Mouse (Mus musculus): Measurements from ENCODE around the gene Parp16. TPM values are rescaled to one million over a fixed set of nuclear protein-coding genes. Genes with fewer than 3 reads are reported as not detected.
A peak's percentile ranks its signal among the peaks of the same experiment; 100 is the strongest.

Gene Parp16
- total RNA-seq, 1 experiment: 4.9 TPM

GRCm38 (mm10) chr9:65191389-65191754, 3.8 kb upstream of the Parp16 start:
- TF ChIP-seq ZNF384 (IDR thresholded peaks at IDR 0.05; ENCODE audit: low read depth, low read length) (no peak), MAFK (IDR thresholded peaks at IDR 0.05; ENCODE audit: insufficient read depth, low read depth, low read length) (no peak), ZC3H11A (IDR thresholded peaks at IDR 0.05; ENCODE audit: borderline replicate concordance, low read depth, low read length) (no peak), HCFC1 (IDR thresholded peaks at IDR 0.05; ENCODE audit: borderline replicate concordance, insufficient read depth, low read length) (no peak), CHD2 (IDR thresholded peaks at IDR 0.05; ENCODE audit: low read depth, low read length) (no peak)
- H3K36me3 ChIP-seq (ENCODE audit: control insufficient read depth, insufficient read depth, low read length, poor library complexity, severe bottlenecking): no peaks in the 10 kb centered on the region
- no peaks in the 10 kb centered on the region for H3K9me3 ChIP-seq (ENCODE audit: control insufficient read depth, insufficient read depth, low read depth, low read length)
- in situ Hi-C loops (cut with MboI; ENCODE audit: low sequenced_read_pairs in 2 of 2, unreplicated experiment in 2 of 2): no loop called here
- DNase-seq (ENCODE audit: low read depth, low spot score): no peak
- H3K27ac ChIP-seq (ENCODE audit: insufficient read depth, low read depth, low read length, poor library complexity, severe bottlenecking): peak overlapping the region; percentile 30; the same call in 1 of the 2 replicates
- H3K4me1 ChIP-seq (ENCODE audit: control insufficient read depth in 2 of 2, insufficient read depth in 2 of 2, low read length in 2 of 2, poor library complexity in 1 of 2): peaks cover 0 to 20% of the 10 kb centered on the region in 2 experiments; a peak in 2 of 4 replicates
- no peak overlapping the region for H3K4me3 ChIP-seq (ENCODE audit: insufficient read depth in 1 of 2, low read depth in 1 of 2, low read length in 2 of 2, poor library complexity in 1 of 2, severe bottlenecking in 1 of 2)
- H3K9ac ChIP-seq (ENCODE audit: insufficient read depth, low read depth, low read length, poor library complexity, severe bottlenecking): no peak overlapping the region

GRCm38 (mm10) chr9:65191755-65192469, 3.2 kb upstream of the Parp16 start:
- H3K4me1 ChIP-seq (ENCODE audit: control insufficient read depth in 2 of 2, insufficient read depth in 2 of 2, low read length in 2 of 2, poor library complexity in 1 of 2): peaks cover 0 to 20% of the 10 kb centered on the region in 2 experiments; a peak in 2 of 4 replicates
- DNase-seq (ENCODE audit: low read depth, low spot score): no peak
- H3K9ac ChIP-seq (ENCODE audit: insufficient read depth, low read depth, low read length, poor library complexity, severe bottlenecking): no peak overlapping the region
- H3K4me3 ChIP-seq (ENCODE audit: insufficient read depth in 1 of 2, low read depth in 1 of 2, low read length in 2 of 2, poor library complexity in 1 of 2, severe bottlenecking in 1 of 2): no peak overlapping the region
- H3K36me3 ChIP-seq (ENCODE audit: control insufficient read depth, insufficient read depth, low read length, poor library complexity, severe bottlenecking): no peaks in the 10 kb centered on the region
- in situ Hi-C loops (cut with MboI; ENCODE audit: low sequenced_read_pairs in 2 of 2, unreplicated experiment in 2 of 2): no loop called here
- no peak for TF ChIP-seq HCFC1 (IDR thresholded peaks at IDR 0.05; ENCODE audit: borderline replicate concordance, insufficient read depth, low read length)
- TF ChIP-seq ZC3H11A (IDR thresholded peaks at IDR 0.05; ENCODE audit: borderline replicate concordance, low read depth, low read length): no peak
- TF ChIP-seq ZNF384 (IDR thresholded peaks at IDR 0.05; ENCODE audit: low read depth, low read length): no peak
- no peak for TF ChIP-seq CHD2 (IDR thresholded peaks at IDR 0.05; ENCODE audit: low read depth, low read length)
- TF ChIP-seq MAFK (IDR thresholded peaks at IDR 0.05; ENCODE audit: insufficient read depth, low read depth, low read length): no peak
- peak overlapping the region; percentile 3; the same call in 1 of the 2 replicates for H3K27ac ChIP-seq (ENCODE audit: insufficient read depth, low read depth, low read length, poor library complexity, severe bottlenecking)
- no peaks in the 10 kb centered on the region for H3K9me3 ChIP-seq (ENCODE audit: control insufficient read depth, insufficient read depth, low read depth, low read length)

GRCm38 (mm10) chr9:65193214-65193613, 1.9 kb upstream of the Parp16 start:
- TF ChIP-seq ZNF384 (IDR thresholded peaks at IDR 0.05; ENCODE audit: low read depth, low read length) (no peak), ZC3H11A (IDR thresholded peaks at IDR 0.05; ENCODE audit: borderline replicate concordance, low read depth, low read length) (no peak), CHD2 (IDR thresholded peaks at IDR 0.05; ENCODE audit: low read depth, low read length) (no peak), MAFK (IDR thresholded peaks at IDR 0.05; ENCODE audit: insufficient read depth, low read depth, low read length) (no peak), HCFC1 (IDR thresholded peaks at IDR 0.05; ENCODE audit: borderline replicate concordance, insufficient read depth, low read length) (no peak)
- peaks cover 0 to 24% of the 10 kb centered on the region in 2 experiments; a peak in 2 of 4 replicates for H3K4me1 ChIP-seq (ENCODE audit: control insufficient read depth in 2 of 2, insufficient read depth in 2 of 2, low read length in 2 of 2, poor library complexity in 1 of 2)
- H3K9ac ChIP-seq (ENCODE audit: insufficient read depth, low read depth, low read length, poor library complexity, severe bottlenecking): peak overlapping the region; percentile 63; the same call in 1 of the 2 replicates
- peak overlapping the region; percentile 76; the same call in 1 of the 2 replicates for H3K27ac ChIP-seq (ENCODE audit: insufficient read depth, low read depth, low read length, poor library complexity, severe bottlenecking)
- H3K36me3 ChIP-seq (ENCODE audit: control insufficient read depth, insufficient read depth, low read length, poor library complexity, severe bottlenecking): no peaks in the 10 kb centered on the region
- peak overlapping the region; percentile 53 to 74 for H3K4me3 ChIP-seq (ENCODE audit: insufficient read depth in 1 of 2, low read depth in 1 of 2, low read length in 2 of 2, poor library complexity in 1 of 2, severe bottlenecking in 1 of 2)
- DNase-seq (ENCODE audit: low read depth, low spot score): no peak
- in situ Hi-C loops (cut with MboI; ENCODE audit: low sequenced_read_pairs in 2 of 2, unreplicated experiment in 2 of 2): no loop called here
- H3K9me3 ChIP-seq (ENCODE audit: control insufficient read depth, insufficient read depth, low read depth, low read length): no peaks in the 10 kb centered on the region

- DNase-seq (ENCODE audit: low read depth, low spot score): no peak
- Histone ChIP-seq H3K9ac (ENCODE audit: insufficient read depth, low read depth, low read length, poor library complexity, severe bottlenecking) (no peak overlapping the region; the same call in 1 of the 2 replicates), H3K4me3 (ENCODE audit: insufficient read depth in 1 of 2, low read depth in 1 of 2, low read length in 2 of 2, poor library complexity in 1 of 2, severe bottlenecking in 1 of 2) (no peak overlapping the region), H3K9me3 (ENCODE audit: control insufficient read depth, insufficient read depth, low read depth, low read length) (no peaks in the 10 kb centered on the region), H3K36me3 (ENCODE audit: control insufficient read depth, insufficient read depth, low read length, poor library complexity, severe bottlenecking) (no peaks in the 10 kb centered on the region), H3K27ac (ENCODE audit: insufficient read depth, low read depth, low read length, poor library complexity, severe bottlenecking) (no peak overlapping the region), H3K4me1 (ENCODE audit: control insufficient read depth in 2 of 2, insufficient read depth in 2 of 2, low read length in 2 of 2, poor library complexity in 1 of 2) (peaks cover 0 to 22% of the 10 kb centered on the region in 2 experiments; a peak in 2 of 4 replicates)
- in situ Hi-C loops (cut with MboI; ENCODE audit: low sequenced_read_pairs in 2 of 2, unreplicated experiment in 2 of 2): no loop called here
- TF ChIP-seq ZNF384 (IDR thresholded peaks at IDR 0.05; ENCODE audit: low read depth, low read length) (no peak), ZC3H11A (IDR thresholded peaks at IDR 0.05; ENCODE audit: borderline replicate concordance, low read depth, low read length) (no peak), HCFC1 (IDR thresholded peaks at IDR 0.05; ENCODE audit: borderline replicate concordance, insufficient read depth, low read length) (no peak)
Measured at GRCm38 (mm10) chr9:65195621-65195981, 448 bp downstream of the Parp16 start.
